Mouse (Mus musculus): ENCODE data around the gene Fgf11. TPM values are rescaled to one million over a fixed set of nuclear protein-coding genes. Genes with fewer than 3 reads are reported as not detected.

Gene Fgf11
- total and polyA plus RNA-seq, 2 experiments from 2014 or later = 1.0 to 5.7 TPM

DNA sequence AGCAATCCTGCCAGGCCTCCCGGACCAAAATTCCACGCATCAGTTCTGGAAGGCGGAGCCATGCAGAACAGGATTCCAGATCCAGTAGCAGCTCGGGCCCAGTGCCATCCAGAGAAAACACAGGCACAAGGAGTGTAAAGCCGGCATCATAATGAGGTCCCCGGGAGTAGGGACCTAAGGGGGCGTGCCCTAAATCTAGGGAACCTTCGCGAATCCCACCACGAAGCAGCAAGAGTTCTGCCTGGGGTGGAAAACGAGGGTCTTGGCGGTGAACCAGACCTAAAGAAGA lies 2.9 kb upstream of the Fgf11 start:
- Histone ChIP-seq H3K4me1 (ENCODE audit: control insufficient read depth, insufficient read depth) (peaks cover 39% of the 10 kb centered on the region), H3K4me3 (ENCODE audit: low read depth, low read length) (peak overlapping the region; percentile 57), H3K27me3 (ENCODE audit: control insufficient read depth, insufficient read depth, low read length) (peaks cover 24% of the 10 kb centered on the region), H3K27ac (ENCODE audit: low read depth) (no peak overlapping the region), H3K9ac (replicated peaks; ENCODE audit: low read depth, low read length) (no peak overlapping the region), H3K36me3 (replicated peaks; ENCODE audit: control insufficient read depth, insufficient read depth, low read length) (no peaks in the 10 kb centered on the region), H3K9me3 (replicated peaks; ENCODE audit: control insufficient read depth, low read length) (no peaks in the 10 kb centered on the region), H3K4me2 (ENCODE audit: low read depth, low read length) (peak overlapping the region; percentile 84)
- TF ChIP-seq EP300 (IDR thresholded peaks at IDR 0.05; ENCODE audit: low read depth) (no peak), CTCF (IDR thresholded peaks at IDR 0.05; ENCODE audit: low read depth) (no peak)
- ATAC-seq (ENCODE audit: insufficient read depth, low read depth) (no peak), DNase-seq (ENCODE audit: low spot score) (no peak)
- WGBS = 12% methylated on average over 12 of the region's 12 CpGs

DNA sequence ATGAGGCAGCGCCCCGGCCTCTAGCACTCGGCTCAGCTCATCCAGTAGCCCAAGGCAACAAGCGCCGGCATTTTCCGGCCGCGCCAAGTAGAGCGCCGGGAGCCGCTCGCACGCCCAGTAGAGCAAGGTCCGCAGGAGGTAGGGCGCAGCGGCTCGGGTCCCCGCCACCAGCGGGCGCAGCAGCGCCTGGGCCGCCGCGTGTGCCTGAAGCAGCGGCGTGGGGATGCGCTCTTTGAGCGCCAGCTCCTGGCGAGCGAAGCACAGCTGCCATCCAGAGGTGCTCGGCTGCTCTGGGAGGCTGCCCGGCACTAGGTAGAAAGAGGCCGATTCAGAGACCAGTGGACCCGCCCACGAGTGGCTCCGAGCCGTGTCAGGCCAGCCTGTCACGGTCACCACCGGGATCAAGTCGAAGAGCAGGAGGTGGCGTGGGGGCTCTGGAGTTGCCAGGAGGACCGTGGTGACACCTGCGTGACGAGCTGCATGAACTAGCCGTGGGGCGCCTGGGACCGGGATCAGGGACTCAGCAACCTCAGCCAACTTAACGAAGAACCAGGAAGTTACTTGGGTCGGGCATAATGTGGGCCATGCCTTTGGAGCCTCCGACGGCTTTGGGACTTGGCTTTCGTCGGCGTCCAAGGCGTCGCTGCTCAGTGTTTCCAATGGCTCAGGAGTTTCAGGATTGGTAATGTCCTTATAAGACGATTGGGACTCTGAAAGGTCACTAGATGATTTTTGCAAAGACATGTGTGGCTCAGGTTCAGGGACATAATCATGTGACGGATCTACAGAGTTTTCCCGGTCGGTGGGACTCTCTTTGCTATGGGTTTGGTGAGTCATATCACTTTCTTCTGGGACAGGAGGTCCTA lies 2.4 kb upstream of the Fgf11 start:
- peak overlapping the region; percentile 84 for H3K4me2 ChIP-seq (ENCODE audit: low read depth, low read length)
- 2% methylated on average over 50 of the region's 60 CpGs for WGBS
- no peaks in the 10 kb centered on the region for H3K9me3 ChIP-seq (replicated peaks; ENCODE audit: control insufficient read depth, low read length)
- peak overlapping the region; percentile 49; the same call in 1 of the 2 replicates for H3K9ac ChIP-seq (replicated peaks; ENCODE audit: low read depth, low read length)
- DNase-seq (ENCODE audit: low spot score) = peak; percentile 63
- ATAC-seq (ENCODE audit: insufficient read depth, low read depth) = peak; percentile 75
- peak overlapping the region; percentile 13; the same call in 1 of the 2 replicates for H3K27ac ChIP-seq (ENCODE audit: low read depth)
- TF ChIP-seq EP300 (IDR thresholded peaks at IDR 0.05; ENCODE audit: low read depth) (no peak), CTCF (IDR thresholded peaks at IDR 0.05; ENCODE audit: low read depth) (peak; percentile 65)
- H3K4me3 ChIP-seq (ENCODE audit: low read depth, low read length) = peak overlapping the region; percentile 57
- H3K27me3 ChIP-seq (ENCODE audit: control insufficient read depth, insufficient read depth, low read length) = peaks cover 24% of the 10 kb centered on the region
- peaks cover 43% of the 10 kb centered on the region for H3K4me1 ChIP-seq (ENCODE audit: control insufficient read depth, insufficient read depth)
- no peaks in the 10 kb centered on the region for H3K36me3 ChIP-seq (replicated peaks; ENCODE audit: control insufficient read depth, insufficient read depth, low read length)

DNA sequence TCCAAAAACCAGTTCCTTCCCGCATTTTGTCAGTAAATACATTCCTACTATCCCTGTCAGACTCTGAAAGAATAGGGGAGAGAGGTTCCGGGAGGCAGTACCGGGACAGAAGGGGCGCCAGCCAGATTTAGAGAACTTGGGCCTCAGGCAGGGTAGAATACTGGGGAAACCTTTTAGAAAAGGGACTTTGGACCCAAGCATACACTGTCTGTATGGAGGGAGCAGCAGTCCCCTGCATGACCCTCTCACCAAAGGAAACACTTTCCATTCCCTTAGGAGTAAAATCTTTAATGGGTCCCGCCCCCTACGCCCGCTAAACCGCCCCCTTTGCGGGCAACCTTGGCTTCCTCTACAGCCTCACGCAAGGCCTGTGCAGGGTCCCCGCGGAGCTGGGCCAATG lies 1.7 kb upstream of the Fgf11 start:
- no peak for TF ChIP-seq CTCF (IDR thresholded peaks at IDR 0.05; ENCODE audit: low read depth)
- TF ChIP-seq EP300 (IDR thresholded peaks at IDR 0.05; ENCODE audit: low read depth) = no peak
- no peaks in the 10 kb centered on the region for H3K9me3 ChIP-seq (replicated peaks; ENCODE audit: control insufficient read depth, low read length)
- H3K4me3 ChIP-seq (ENCODE audit: low read depth, low read length) = peak overlapping the region; percentile 57
- peak overlapping the region; percentile 49; the same call in 1 of the 2 replicates for H3K9ac ChIP-seq (replicated peaks; ENCODE audit: low read depth, low read length)
- DNase-seq (ENCODE audit: low spot score) = no peak
- H3K4me1 ChIP-seq (ENCODE audit: control insufficient read depth, insufficient read depth) = peaks cover 43% of the 10 kb centered on the region
- peak; percentile 4; the same call in 1 of the 2 replicates for ATAC-seq (ENCODE audit: insufficient read depth, low read depth)
- H3K27me3 ChIP-seq (ENCODE audit: control insufficient read depth, insufficient read depth, low read length) = peaks cover 24% of the 10 kb centered on the region
- H3K36me3 ChIP-seq (replicated peaks; ENCODE audit: control insufficient read depth, insufficient read depth, low read length) = no peaks in the 10 kb centered on the region
- WGBS = 3% methylated on average over 12 of the region's 12 CpGs
- peak overlapping the region; percentile 84 for H3K4me2 ChIP-seq (ENCODE audit: low read depth, low read length)
- H3K27ac ChIP-seq (ENCODE audit: low read depth) = 0 out of 2 replicates have a peak overlapping the region, but pooled peaks have one; percentile 13

DNA sequence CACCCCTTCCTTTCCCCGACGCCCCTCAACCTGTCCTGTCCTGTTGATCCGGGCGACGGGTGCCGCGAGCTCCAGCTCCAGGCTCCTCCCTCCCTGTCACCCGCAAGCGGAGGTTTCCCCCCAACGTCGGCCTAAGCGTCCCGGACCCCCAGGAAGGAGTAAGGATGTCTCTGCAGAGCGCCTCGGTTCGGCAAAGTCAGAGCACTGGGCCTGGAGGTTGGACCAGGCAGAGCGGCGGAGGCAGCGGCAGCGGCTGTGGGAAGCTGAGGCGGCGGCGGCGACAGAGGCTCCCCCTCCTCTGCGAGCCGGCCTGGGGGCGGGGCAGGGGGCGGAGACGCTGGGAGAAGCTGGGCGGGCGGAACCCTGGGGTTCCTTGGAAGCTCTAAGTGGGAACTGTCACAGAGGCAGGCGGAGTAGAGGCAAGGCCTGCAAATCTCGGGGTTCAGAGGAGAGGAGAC lies 1.0 kb upstream of the Fgf11 start:
- no peak for TF ChIP-seq CTCF (IDR thresholded peaks at IDR 0.05; ENCODE audit: low read depth)
- TF ChIP-seq EP300 (IDR thresholded peaks at IDR 0.05; ENCODE audit: low read depth) = no peak
- DNase-seq (ENCODE audit: low spot score) = peak; percentile 62
- peaks cover 29% of the 10 kb centered on the region for H3K27me3 ChIP-seq (ENCODE audit: control insufficient read depth, insufficient read depth, low read length)
- H3K27ac ChIP-seq (ENCODE audit: low read depth) = peak overlapping the region; percentile 18; the same call in 1 of the 2 replicates
- H3K36me3 ChIP-seq (replicated peaks; ENCODE audit: control insufficient read depth, insufficient read depth, low read length) = no peaks in the 10 kb centered on the region
- WGBS = under 1% methylated on average over 33 of the region's 33 CpGs
- H3K9me3 ChIP-seq (replicated peaks; ENCODE audit: control insufficient read depth, low read length) = no peaks in the 10 kb centered on the region
- H3K9ac ChIP-seq (replicated peaks; ENCODE audit: low read depth, low read length) = peak overlapping the region; percentile 49; the same call in 1 of the 2 replicates
- peak overlapping the region; percentile 57 for H3K4me3 ChIP-seq (ENCODE audit: low read depth, low read length)
- peak overlapping the region; percentile 84 for H3K4me2 ChIP-seq (ENCODE audit: low read depth, low read length)
- 0 out of 2 replicates have a peak, but pooled peaks have one; percentile 7 for ATAC-seq (ENCODE audit: insufficient read depth, low read depth)
- peaks cover 43% of the 10 kb centered on the region for H3K4me1 ChIP-seq (ENCODE audit: control insufficient read depth, insufficient read depth)

DNA sequence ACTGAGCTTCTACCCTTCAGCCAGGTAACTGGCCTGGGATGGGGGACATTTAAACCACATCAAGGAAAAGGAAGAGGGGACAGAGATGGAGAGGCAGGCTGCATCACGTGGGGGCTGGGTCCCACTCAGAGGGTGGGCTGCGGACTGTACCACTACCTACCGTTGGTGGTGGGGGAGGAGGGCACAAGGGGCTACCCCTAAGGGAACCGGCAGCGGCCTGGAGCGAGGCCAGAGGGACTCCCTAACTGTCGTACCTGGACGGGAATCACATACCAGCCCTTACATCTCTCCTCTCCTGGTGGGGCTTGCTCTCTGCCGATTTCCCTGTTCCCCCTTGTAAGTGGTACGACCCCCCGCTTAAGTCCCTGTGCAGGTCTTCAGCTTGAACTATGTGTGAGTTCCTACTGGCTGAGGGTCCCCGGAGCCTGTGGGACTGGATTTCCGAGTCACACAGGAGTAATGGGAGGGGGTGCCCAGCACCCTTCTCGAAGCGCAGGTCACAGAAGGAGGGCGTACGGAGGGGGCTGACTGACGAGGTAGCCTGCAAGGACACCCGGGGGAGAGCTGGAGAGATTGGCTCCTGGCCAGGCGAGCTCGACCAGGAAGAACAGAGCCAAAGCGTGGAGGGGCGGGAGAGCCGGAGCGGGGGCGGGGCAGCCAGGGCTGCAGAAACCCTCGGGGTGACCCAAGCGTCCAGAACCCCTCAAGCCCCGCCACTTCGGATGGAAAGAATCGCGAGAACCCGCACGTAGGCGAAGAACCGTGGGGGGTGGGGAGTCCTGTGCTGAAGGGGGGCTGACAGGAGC lies 1.1 kb downstream of the Fgf11 start:
- peak; percentile 28; the same call in 1 of the 2 replicates for ATAC-seq (ENCODE audit: insufficient read depth, low read depth)
- H3K4me2 ChIP-seq (ENCODE audit: low read depth, low read length) = peak overlapping the region; percentile 84
- no peaks in the 10 kb centered on the region for H3K36me3 ChIP-seq (replicated peaks; ENCODE audit: control insufficient read depth, insufficient read depth, low read length)
- peaks cover 29% of the 10 kb centered on the region for H3K27me3 ChIP-seq (ENCODE audit: control insufficient read depth, insufficient read depth, low read length)
- no peaks in the 10 kb centered on the region for H3K9me3 ChIP-seq (replicated peaks; ENCODE audit: control insufficient read depth, low read length)
- H3K9ac ChIP-seq (replicated peaks; ENCODE audit: low read depth, low read length) = peak overlapping the region; percentile 38; the same call in 1 of the 2 replicates
- H3K4me1 ChIP-seq (ENCODE audit: control insufficient read depth, insufficient read depth) = peaks cover 43% of the 10 kb centered on the region
- under 1% methylated on average over 36 of the region's 36 CpGs for WGBS
- TF ChIP-seq CTCF (IDR thresholded peaks at IDR 0.05; ENCODE audit: low read depth) (no peak), EP300 (IDR thresholded peaks at IDR 0.05; ENCODE audit: low read depth) (no peak)
- DNase-seq (ENCODE audit: low spot score) = peak; percentile 60
- no peak overlapping the region for H3K27ac ChIP-seq (ENCODE audit: low read depth)
- peak overlapping the region; percentile 57 for H3K4me3 ChIP-seq (ENCODE audit: low read depth, low read length)
